Mouse (Mus musculus): ENCODE measurements around the gene Rps13. TPM values are rescaled to one million over a fixed set of nuclear protein-coding genes. Genes with fewer than 3 reads are reported as not detected.

Rps13 gene
- polyA plus RNA-seq (2012), result 1,684 and 2,450 TPM in 2 replicates

DNA sequence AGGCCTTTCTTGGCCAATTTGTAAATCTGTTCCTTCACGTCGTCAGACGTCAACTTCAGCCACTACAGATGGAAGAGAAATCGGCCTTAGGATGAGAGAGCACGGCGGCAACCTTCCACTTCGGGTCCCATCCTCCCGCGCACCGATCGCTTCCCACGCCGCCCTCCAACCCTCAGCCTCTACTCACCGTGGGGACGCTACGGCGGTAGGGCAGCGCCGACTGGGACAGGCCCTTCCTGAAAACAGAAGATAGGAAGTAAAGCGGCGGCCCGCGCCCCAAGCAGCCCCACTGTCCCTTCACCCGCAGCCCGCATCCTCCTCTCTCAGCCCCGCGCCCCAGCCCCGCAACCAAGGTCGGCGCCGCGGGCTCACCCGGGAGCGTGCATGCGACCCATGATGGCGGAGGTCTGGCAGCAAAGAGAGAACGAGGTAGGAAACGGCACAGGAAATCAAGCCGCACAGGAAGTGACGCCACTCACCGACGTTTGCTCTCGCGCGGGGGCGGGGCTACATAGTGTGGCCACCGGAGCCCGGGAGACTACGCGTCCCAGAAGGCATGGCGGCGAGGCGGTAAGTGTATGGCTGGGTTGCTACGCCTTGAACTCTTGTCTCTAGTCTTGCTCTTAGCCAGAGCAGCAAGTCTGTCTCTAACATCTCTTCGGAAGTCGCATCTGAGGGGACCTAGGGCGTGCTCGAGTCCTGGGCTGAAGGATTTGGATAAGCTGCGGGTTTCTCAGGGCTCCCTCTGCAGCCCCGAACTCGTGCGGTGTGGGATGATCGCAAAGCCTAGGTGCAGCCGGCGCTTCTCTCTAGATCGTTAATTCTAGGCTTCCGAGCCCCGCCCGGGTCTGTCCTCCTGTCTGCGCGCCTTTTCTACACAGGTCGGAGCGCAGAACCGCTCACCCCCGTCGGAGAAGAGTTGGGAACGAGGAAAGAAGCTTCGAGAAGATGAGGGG, at the start of gene Rps13:
Gene Rps13 (minus strand): TSS at position 483 of the 956 bp plus-strand sequence.
- no peak for TF ChIP-seq GATA1 (IDR thresholded peaks at IDR 0.05; ENCODE audit: low read length)

- no peak for TF ChIP-seq GATA1 (IDR thresholded peaks at IDR 0.05; ENCODE audit: low read length)
Measured at GRCm38 (mm10) chr7:116374284-116374683, 40.3 kb upstream of the Rps13 start.

GRCm38 (mm10) chr7:116336226-116336625, 2.2 kb upstream of the Rps13 start:
- TF ChIP-seq GATA1 (IDR thresholded peaks at IDR 0.05; ENCODE audit: low read length), result no peak

GRCm38 (mm10) chr7:116335133-116335532, 1.1 kb upstream of the Rps13 start:
- TF ChIP-seq GATA1 (IDR thresholded peaks at IDR 0.05; ENCODE audit: low read length), result no peak

- no peak for TF ChIP-seq GATA1 (IDR thresholded peaks at IDR 0.05; ENCODE audit: low read length)
Measured at GRCm38 (mm10) chr7:116334669-116335038, 659 bp upstream of the Rps13 start.

DNA sequence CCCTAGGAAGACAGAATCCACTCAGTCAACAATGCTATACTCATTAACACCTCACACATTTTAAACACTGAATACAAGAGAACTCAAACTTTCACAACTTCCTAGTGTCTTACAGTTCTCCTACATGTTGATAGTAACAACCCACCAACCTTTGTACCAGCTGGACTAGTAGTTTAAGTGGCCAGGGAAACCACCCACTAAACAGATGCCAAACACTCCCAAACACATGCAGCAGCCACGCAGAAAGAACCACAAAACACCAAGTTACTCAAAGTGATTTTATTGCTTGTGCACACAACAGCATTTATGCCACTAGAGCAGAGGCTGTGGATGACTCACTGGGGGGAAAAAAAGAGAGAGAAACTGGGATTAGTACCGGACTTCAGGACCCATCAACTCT, 2.7 kb downstream of the Rps13 start:
- no peak for TF ChIP-seq GATA1 (IDR thresholded peaks at IDR 0.05; ENCODE audit: low read length)

- no peak for TF ChIP-seq GATA1 (IDR thresholded peaks at IDR 0.05; ENCODE audit: low read length)
Measured at GRCm38 (mm10) chr7:116329858-116330257, 4.1 kb downstream of the Rps13 start.

- TF ChIP-seq GATA1 (IDR thresholded peaks at IDR 0.05; ENCODE audit: low read length), result no peak
Measured at GRCm38 (mm10) chr7:116328777-116329176, 5.2 kb downstream of the Rps13 start.

GRCm38 (mm10) chr7:116327901-116328300, 6.1 kb downstream of the Rps13 start:
- no peak for TF ChIP-seq GATA1 (IDR thresholded peaks at IDR 0.05; ENCODE audit: low read length)

DNA sequence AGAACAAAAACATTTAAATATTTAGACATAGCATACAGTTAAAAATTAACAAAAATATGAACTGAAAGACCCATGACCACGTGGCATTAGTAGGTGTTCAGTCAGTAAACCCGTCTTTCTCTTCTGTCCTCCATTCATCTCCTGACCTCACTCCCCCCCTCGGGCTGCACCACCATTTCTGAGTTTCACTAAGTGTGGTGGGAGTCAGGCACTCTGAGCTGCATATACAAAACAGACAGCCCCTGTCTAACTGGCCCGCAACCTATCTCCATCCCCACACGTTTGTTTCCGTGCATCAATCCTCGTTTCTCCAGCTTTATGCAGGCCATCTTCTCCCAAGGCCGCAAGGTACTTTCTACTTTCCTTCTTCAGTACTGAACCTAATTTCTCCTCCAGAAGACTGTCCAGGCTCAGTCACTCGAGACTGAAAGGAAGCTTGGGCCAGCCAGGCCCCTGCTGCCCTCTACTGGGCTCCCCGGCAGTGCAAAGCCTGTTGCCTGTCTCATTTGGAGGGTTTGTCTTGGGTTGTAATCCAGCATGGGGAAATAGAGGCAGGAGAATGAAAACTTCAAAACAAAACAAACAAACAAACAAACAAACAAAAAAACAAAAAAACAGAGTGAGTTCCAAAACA, 10.5 kb downstream of the Rps13 start:
- no peak for TF ChIP-seq GATA1 (IDR thresholded peaks at IDR 0.05; ENCODE audit: low read length)

- no peak for TF ChIP-seq GATA1 (IDR thresholded peaks at IDR 0.05; ENCODE audit: low read length)
Measured at GRCm38 (mm10) chr7:116309456-116309855, 24.5 kb downstream of the Rps13 start.

GRCm38 (mm10) chr7:116308632-116308991, 25.4 kb downstream of the Rps13 start:
- TF ChIP-seq GATA1 (IDR thresholded peaks at IDR 0.05; ENCODE audit: low read length), result no peak

DNA sequence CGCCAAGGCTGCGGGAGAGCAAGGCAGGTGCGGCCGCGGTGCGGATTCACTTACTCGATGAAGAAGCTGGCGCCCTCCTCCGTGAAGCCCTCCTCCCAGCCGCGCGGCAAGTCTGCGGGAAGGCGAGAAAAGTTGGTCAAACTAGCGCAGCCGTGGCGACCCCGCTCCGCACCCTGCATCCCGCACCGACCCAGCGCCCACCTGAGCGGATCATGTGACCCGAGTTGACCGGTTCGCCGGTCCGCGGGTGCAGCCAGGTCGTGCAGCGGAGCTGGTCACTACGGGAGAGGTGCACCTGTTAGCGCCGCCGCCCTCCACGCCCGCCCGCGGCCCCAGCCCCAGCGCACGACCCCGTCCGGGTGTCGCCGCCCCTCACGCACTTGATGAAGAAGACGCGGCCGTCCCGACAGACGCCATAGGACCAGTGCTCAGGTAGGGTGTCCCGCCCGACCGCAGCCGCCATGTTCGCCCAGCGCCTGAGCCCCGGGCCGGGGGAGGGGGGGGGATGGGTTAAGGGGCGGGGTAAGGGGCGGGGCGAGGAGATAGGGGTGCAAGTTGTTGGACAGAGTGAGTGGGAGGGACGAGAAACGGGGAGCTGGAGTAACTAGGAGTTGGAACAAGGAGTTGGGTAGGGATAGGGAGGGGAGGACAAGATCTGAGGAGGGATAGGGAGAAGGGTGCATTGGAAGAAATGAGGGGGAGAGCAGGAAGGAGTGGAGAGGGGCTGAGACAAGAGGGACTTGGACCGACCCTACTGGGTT, 25.9 kb downstream of the Rps13 start, which contains the start of gene Plekha7:
Gene Plekha7 (minus strand): TSS at position 506 of the 761 bp plus-strand sequence.
- no peak for TF ChIP-seq GATA1 (IDR thresholded peaks at IDR 0.05; ENCODE audit: low read length)

- TF ChIP-seq GATA1 (IDR thresholded peaks at IDR 0.05; ENCODE audit: low read length), result no peak
Measured at GRCm38 (mm10) chr7:116307099-116307870, 26.7 kb downstream of the Rps13 start.

DNA sequence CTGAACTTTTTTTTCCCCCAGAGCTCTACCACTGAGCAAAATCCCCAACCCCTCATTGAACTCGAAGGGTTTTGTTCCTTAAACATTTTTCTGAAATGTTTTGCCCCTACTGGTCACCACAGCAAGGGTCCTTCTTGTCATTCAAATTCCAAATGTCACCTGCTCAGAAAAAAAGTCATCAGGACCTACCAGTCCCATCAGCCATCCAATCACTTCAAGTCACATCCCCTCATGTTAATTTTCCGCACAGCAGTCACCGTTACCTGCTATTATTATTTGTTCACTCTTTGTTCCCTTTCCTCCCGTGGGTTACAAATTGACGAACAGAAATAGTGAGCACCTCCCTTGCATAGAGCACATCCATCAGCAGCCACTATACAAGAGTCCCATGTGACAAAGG, 27.4 kb downstream of the Rps13 start:
- no peak for TF ChIP-seq GATA1 (IDR thresholded peaks at IDR 0.05; ENCODE audit: low read length)
